Mouse (Mus musculus) inflammation-experienced regulatory T-cells, adult 6 months (primary cell): ENCODE measurements around the gene Edc4. TPM values are rescaled to one million over a fixed set of nuclear protein-coding genes. Genes with fewer than 3 reads are reported as not detected.

ENCODE experiments used
- ATAC-seq: one replicate; pipeline ENCODE4 v1.8.0; 2017
- polyA plus RNA-seq, 3 experiments: library from polyadenylated mRNA; unstranded; fragments of 100-300 nt; shearing (Covaris generic); gene quantifications; one replicate each; pipeline ENCODE4 v1.2.1; 2017

The Edc4 gene
- polyA plus RNA-seq, 3 experiments from 2014 or later = 28.1 to 41.1 (median 33.9) TPM

- ATAC-seq = no peak
Measured at GRCm38 (mm10) chr8:105874301-105874700, 6.4 kb upstream of the Edc4 start.

GRCm38 (mm10) chr8:105889756-105890465, 9.2 kb downstream of the Edc4 start:
- no peak for ATAC-seq

- no peak for ATAC-seq
Measured at GRCm38 (mm10) chr8:105890870-105891269, 10.2 kb downstream of the Edc4 start.

GRCm38 (mm10) chr8:105892432-105892831, 11.8 kb downstream of the Edc4 start:
- no peak for ATAC-seq

- ATAC-seq = no peak
Measured at GRCm38 (mm10) chr8:105893339-105893738, 12.7 kb downstream of the Edc4 start, which contains the start of gene Nrn1l. TSS of gene Nrn1l (plus strand) at chr8:105893567.

- ATAC-seq = no peak
Measured at GRCm38 (mm10) chr8:105897801-105898480, 17.3 kb downstream of the Edc4 start.

GRCm38 (mm10) chr8:105900180-105900940, 19.7 kb downstream of the Edc4 start, which contains the start of gene Pskh1:
TSS of gene Pskh1 (plus strand) at chr8:105900441.
- ATAC-seq = peak; percentile 88

- ATAC-seq = peak; percentile 70
Measured at GRCm38 (mm10) chr8:105900941-105901616, 20.4 kb downstream of the Edc4 start.

- ATAC-seq = peak; percentile 94
Measured at GRCm38 (mm10) chr8:105919390-105919789, 38.7 kb downstream of the Edc4 start.

GRCm38 (mm10) chr8:105925123-105925522, 44.4 kb downstream of the Edc4 start:
- ATAC-seq = no peak

- ATAC-seq = peak; percentile 82
Measured at GRCm38 (mm10) chr8:105930602-105931001, 49.9 kb downstream of the Edc4 start.

GRCm38 (mm10) chr8:105931271-105931670, 50.6 kb downstream of the Edc4 start:
- no peak for ATAC-seq

- no peak for ATAC-seq
Measured at GRCm38 (mm10) chr8:105932525-105932924, 51.8 kb downstream of the Edc4 start.

- no peak for ATAC-seq
Measured at GRCm38 (mm10) chr8:105933762-105934161, 53.1 kb downstream of the Edc4 start, which contains the start of gene Ctrl. TSS of gene Ctrl (minus strand) at chr8:105933862.

- ATAC-seq = no peak
Measured at GRCm38 (mm10) chr8:105935105-105935504, 54.4 kb downstream of the Edc4 start.

- no peak for ATAC-seq
Measured at GRCm38 (mm10) chr8:105935863-105936603, 55.4 kb downstream of the Edc4 start.

- peak; percentile 46 for ATAC-seq
Measured at GRCm38 (mm10) chr8:105936866-105937475, 56.3 kb downstream of the Edc4 start.

- ATAC-seq = peak; percentile 91
Measured at GRCm38 (mm10) chr8:105937496-105938305, 57.0 kb downstream of the Edc4 start.

GRCm38 (mm10) chr8:105938306-105938669, 57.6 kb downstream of the Edc4 start, which contains the start of gene Psmb10:
TSS of gene Psmb10 (minus strand) at chr8:105938444.
- ATAC-seq = peak; percentile 23

- no peak for ATAC-seq
Measured at GRCm38 (mm10) chr8:105942026-105942425, 61.3 kb downstream of the Edc4 start.
